Mouse (Mus musculus): ENCODE measurements around the gene Fut2.

DNA sequence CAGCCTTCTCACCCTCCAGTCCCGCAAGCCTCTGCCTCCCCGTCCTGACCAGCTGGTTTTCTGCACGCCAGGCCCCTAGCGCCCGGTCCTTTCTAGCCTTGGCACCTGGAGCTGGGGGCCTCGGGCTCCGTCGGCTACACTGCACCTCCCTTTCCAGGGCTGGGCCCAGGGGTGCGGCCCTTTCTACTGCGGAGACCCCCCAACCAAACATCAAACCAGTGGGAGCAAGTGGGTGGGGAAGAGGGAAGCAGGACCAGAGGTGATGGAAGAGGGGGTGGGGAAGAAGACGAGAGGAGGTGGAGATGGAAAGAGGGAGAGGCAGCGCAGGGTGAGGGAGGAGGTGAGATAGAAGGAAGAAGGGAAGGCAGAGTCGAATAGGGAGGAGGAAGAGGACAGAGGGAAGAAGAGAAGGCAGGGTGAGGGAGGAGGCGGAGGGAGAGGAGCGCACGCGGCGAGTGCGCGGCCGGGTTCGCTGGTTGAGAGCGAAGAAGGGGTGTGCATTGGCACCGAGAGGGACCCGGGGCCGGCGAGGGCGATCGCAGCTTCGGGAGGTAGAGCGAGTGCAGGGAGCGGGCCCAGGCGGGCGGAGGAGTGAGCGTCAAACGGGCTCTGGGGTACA, 33.4 kb upstream of the Fut2 start, which contains the start of gene Car11:
- no peak for TF ChIP-seq ZNF384 (IDR thresholded peaks at IDR 0.05; ENCODE audit: low read depth, low read length)
- TF ChIP-seq MAFK (IDR thresholded peaks at IDR 0.05; ENCODE audit: insufficient read depth, low read depth, low read length): no peak
